Mouse (Mus musculus): ENCODE data around the gene Obscn.

The Obscn gene

GRCm38 (mm10) chr11:59135904-59136452 is at the start of gene Obscn:
TSS of gene Obscn (minus strand) at chr11:59136402.
- no peak for DNase-seq (ENCODE audit: low read depth, low spot score)

GRCm38 (mm10) chr11:59185490-59185889 is 49.3 kb upstream of the Obscn start:
- no peak for DNase-seq (ENCODE audit: low read depth, low spot score)

DNA sequence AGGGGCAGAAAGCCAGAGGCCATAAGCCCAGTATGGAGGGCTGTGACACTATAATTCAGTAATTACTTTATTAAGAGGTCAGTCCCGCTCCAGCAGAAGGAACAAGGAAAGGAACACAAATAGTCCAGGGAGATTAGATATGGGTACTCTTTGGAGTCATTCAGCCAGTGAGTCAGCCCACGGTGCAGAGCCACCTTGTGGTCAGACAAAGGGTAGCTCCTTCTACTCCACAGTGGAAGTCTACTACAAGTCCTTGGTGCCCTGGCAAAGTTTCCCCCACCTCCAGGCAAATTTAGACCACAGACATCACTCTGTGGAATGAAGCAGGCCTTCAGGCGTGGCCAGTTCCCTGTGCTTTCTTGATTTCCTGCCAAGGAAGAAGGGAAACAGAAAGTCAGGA is 47.6 kb upstream of the Obscn start:
- peak; percentile 89 for DNase-seq (ENCODE audit: low read depth, low spot score)

- DNase-seq (ENCODE audit: low read depth, low spot score): peak; percentile 50
These were observed 46.7 kb upstream of the Obscn start, which contains the start of gene Gjc2 for GRCm38 (mm10) chr11:59182864-59183331. TSS of gene Gjc2 (minus strand) at chr11:59183213.

- no peak for DNase-seq (ENCODE audit: low read depth, low spot score)
These were observed 40.7 kb upstream of the Obscn start for GRCm38 (mm10) chr11:59176921-59177320.

GRCm38 (mm10) chr11:59176475-59176874 is 40.3 kb upstream of the Obscn start:
- no peak for DNase-seq (ENCODE audit: low read depth, low spot score)

GRCm38 (mm10) chr11:59174189-59174838 is 38.1 kb upstream of the Obscn start:
- DNase-seq (ENCODE audit: low read depth, low spot score): no peak

DNA sequence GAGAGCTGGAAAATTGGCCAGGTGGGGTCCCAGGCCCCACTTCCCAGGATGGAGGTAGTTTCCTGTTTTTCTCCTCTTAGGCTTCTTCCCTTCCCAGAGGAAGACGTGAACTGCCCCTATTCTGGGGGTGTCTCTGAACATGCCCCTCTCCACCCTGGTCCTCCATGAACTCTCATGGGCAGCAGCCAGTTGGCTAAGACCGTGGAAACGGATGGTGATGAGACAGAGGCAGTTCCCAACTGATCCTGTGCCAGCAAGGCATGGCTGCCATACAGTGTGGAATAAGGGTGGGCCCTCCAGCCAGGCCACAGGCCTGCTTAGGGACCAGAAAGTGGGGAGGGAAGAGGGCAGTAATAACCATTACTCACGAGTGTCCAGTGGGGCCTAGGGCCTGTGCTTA is 34.3 kb upstream of the Obscn start:
- DNase-seq (ENCODE audit: low read depth, low spot score): no peak

DNA sequence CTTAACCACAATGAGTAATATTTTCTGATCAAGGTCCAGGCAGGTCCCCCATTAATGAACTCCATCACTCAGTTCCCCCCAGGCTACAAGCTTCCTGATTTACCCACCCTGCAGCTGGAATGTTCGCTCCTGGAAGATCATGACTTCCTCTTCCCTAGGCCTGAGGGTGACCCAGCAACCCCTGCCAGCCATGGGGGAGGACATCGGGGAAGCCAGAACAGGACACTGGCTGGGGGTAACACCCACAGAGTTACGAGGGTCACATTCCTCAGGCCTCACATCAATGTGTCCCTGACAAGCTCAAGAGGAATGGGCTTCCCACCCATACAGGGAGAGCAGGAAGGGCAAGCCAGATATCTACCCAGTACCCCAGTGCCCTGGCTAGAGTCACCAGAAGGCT is 33.6 kb upstream of the Obscn start:
- no peak for DNase-seq (ENCODE audit: low read depth, low spot score)

GRCm38 (mm10) chr11:59165616-59166241 is 29.5 kb upstream of the Obscn start:
- peak; percentile 33 for DNase-seq (ENCODE audit: low read depth, low spot score)

GRCm38 (mm10) chr11:59164384-59164783 is 28.2 kb upstream of the Obscn start:
- DNase-seq (ENCODE audit: low read depth, low spot score): no peak

GRCm38 (mm10) chr11:59163255-59164236 is 27.3 kb upstream of the Obscn start, which contains the start of gene Iba57:
TSS of gene Iba57 (minus strand) at chr11:59163739.
- DNase-seq (ENCODE audit: low read depth, low spot score): peak; percentile 98

DNA sequence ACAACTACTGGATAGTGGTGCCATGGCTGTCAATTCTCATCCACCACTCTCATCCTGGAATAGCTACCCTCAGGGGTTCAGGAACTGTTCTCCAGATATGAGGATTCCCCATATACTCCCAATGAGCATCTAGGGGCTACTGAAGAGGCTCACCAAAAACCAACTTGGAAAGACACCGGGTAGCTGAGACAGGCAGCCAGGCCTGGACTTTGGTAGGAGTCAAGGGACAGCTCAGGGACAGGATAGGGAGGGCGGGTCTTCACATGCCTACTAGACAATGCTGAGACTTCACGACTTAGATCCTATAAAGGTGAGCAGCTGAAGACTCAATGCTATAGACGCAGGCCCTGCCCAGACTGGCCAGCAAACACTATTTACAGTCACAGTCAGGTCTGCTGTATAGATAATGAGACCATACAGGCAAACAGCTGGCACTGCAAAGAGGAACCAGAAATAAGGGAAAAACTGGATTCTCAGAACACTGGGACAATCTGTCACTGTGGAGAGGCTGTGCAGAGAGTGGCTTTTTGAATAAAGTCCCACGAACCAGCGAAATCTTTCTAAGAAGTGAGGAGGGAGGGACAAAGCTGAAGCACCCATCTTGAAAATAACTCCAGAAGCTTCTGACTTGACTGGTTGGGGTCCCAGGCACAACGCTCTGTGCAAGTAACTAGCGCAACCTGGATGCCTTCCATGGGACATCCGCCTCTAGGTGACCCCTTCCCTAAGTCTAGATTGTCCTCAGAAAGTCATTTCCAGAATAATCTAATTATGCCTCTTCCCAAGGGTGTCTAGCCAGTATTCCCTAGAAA is 26.4 kb upstream of the Obscn start:
- no peak for DNase-seq (ENCODE audit: low read depth, low spot score)

DNA sequence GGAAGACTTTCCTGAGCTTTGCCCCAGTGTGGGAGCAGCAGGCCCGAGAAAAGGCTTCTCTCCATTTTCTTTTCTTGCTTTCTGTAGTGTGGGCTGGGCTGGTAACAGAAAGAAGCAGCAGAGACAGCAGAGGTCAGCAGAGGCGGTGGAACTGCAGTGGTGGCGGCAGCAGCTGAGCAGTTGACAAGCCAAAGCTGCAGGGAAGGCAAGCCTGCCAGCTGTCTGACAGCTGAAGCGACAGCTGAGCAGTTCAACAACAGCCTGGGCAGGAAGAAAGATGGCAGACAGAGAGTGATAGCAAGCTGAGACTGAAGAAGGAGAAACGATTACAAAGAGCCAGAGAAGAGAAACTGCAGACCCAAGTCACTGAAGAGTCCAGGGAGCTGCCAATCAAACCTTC is 25.2 kb upstream of the Obscn start:
- no peak for DNase-seq (ENCODE audit: low read depth, low spot score)

- DNase-seq (ENCODE audit: low read depth, low spot score): no peak
These were observed 23.4 kb upstream of the Obscn start for GRCm38 (mm10) chr11:59159558-59159957.

DNA sequence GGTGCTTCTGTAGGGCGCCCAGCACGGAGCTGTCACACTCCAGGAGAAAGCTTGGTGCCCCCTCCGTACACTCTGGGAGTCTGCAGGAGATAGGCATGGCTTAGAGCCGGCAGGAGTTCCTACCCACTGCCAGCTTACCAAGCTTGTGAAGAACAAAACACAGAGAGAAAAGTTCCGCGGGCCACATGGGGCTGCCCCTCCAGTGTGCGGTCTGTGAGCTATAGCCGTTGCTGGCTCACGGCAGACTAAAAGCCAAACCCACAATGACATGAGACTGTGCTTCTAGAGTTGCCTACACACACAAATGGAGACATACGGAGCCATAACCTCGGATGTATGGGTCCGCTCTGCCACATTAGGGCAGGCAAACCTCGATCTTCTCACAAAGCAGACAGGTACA is 22.9 kb upstream of the Obscn start:
- no peak for DNase-seq (ENCODE audit: low read depth, low spot score)

- DNase-seq (ENCODE audit: low read depth, low spot score): no peak
These were observed 19.7 kb upstream of the Obscn start for GRCm38 (mm10) chr11:59155900-59156299.

DNA sequence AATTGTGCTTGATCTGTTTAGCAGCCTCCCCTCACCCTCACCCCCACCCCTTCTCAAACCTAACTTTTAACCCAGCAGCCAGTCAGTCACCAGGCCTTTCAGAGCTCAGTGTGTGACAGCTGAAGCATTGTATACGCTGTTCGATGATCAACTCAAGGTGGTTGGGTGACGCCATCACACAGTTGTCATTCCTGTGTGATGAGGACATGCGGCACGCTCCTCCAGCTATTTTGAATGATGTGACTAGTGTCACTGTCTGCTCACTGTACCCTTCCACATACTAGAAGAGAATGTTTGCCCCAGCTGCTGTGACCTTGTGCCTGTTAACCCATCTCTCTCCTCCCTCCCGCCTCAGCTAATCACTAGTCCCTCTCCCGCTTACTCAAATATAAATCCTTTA is 18.0 kb upstream of the Obscn start:
- DNase-seq (ENCODE audit: low read depth, low spot score): no peak

GRCm38 (mm10) chr11:59151729-59152128 is 15.5 kb upstream of the Obscn start:
- no peak for DNase-seq (ENCODE audit: low read depth, low spot score)

GRCm38 (mm10) chr11:59149302-59149701 is 13.1 kb upstream of the Obscn start:
- DNase-seq (ENCODE audit: low read depth, low spot score): no peak

- DNase-seq (ENCODE audit: low read depth, low spot score): no peak
These were observed 6.8 kb upstream of the Obscn start for GRCm38 (mm10) chr11:59142962-59143361.

All from 3T3-L1 (cell line).